Mouse (Mus musculus): ENCODE results near the gene Kat6b. TPM values are rescaled to one million over a fixed set of nuclear protein-coding genes. Genes with fewer than 3 reads are reported as not detected.

The Kat6b gene
- polyA plus RNA-seq, 1 experiment from 2014 or later, result 7.2 TPM

DNA sequence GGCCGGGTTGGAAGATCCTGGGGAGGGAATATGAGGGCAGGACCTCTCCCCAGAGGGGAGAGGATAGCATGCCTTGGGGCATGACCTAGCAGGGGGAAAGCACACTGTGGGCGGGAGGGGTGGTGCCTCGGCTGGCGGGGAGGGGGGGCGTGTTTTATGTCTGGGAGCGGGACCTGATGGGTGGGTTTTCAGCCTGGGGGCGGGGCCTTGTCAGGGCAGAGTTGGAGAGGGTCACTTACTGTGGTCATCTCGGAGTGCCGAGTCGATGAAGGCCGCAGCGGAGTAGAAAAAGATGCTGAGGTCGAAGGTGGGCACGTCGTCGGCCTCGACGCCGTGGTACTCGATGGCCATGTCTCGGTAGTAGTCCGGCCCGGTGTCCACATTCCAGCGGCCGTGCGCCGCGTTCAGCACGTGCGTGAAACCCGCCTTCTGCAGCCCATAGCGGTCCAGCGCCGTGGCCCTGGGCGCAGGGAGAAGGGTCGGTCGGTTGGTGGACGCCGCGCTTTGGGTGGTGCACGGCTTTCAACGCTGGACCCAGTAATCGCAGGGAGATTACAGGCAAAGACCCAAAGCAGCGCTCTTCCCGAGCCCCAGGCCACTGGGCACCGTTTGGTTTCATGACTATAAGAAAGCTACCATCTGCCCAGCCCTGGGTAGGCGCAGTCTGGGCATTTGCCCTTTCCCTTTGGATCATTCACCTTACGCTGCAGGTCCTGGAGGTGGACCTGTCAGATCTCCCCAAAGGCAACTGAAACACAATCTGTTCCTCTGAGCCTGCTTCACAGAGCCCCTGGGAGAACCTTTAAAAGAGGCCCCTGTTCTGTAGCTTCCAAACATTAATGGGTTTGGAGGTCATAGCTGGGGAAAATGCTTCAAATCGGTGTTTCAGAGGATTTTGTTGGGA, 205.4 kb downstream of the Kat6b start:
- 11% methylated on average over 49 of the region's 49 CpGs for WGBS
- DNase-seq (ENCODE audit: low spot score), result peak; percentile 48
- ATAC-seq (replicated peaks; ENCODE audit: low FRiP score, low read depth), result peak; percentile 35; the same call in 1 of the 2 replicates

DNA sequence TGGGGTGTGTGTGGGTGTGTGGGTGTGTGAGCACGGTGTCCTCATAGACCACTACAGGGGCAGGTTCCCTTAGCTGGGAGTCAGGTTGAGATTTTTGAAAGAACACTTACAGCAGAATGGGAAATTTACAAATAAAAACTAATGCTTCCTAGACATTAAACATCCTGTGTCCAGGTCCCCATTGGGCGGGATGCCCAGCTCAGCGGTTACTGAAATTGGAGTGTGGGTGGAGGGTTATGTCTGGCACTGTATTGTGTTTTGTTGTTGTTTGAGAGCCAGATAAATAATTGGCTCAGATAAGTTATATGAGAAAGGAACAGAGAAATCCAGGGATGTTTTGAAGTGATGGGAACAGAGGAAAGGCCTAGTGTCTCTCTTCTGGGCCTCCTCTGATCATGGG, 209.8 kb downstream of the Kat6b start:
- H3K9ac ChIP-seq (ENCODE audit: low read depth, low read length), result no peak overlapping the region
- peaks cover 6% of the 10 kb centered on the region; the same call in 1 of the 2 replicates for H3K4me1 ChIP-seq (replicated peaks; ENCODE audit: insufficient read depth, low read length)
- H3K27ac ChIP-seq, result no peak overlapping the region
- no peaks in the 10 kb centered on the region for H3K9me3 ChIP-seq (replicated peaks; ENCODE audit: low read length)
- DNase-seq (ENCODE audit: low spot score), result no peak
- 69% methylated on average over 3 of the region's 3 CpGs for WGBS
- no peak overlapping the region for H3K4me3 ChIP-seq (replicated peaks; ENCODE audit: low read depth, low read length)
- no peak for TF ChIP-seq CTCF (IDR thresholded peaks at IDR 0.05; ENCODE audit: low read depth)
- H3K4me2 ChIP-seq (ENCODE audit: low read length), result no peak overlapping the region
- ATAC-seq (replicated peaks; ENCODE audit: low FRiP score, low read depth), result no peak
- H3K36me3 ChIP-seq (ENCODE audit: insufficient read depth, low read length), result no peaks in the 10 kb centered on the region
- 0 out of 2 replicates have a peak, but pooled peaks cover 3% of the 10 kb centered on the region for H3K27me3 ChIP-seq (ENCODE audit: insufficient read depth, low read length)

More for the DNA sequence above, 205.4 kb downstream of the Kat6b start:
- Histone ChIP-seq H3K36me3 (ENCODE audit: insufficient read depth, low read length) (no peaks in the 10 kb centered on the region), H3K9ac (ENCODE audit: low read depth, low read length) (0 out of 2 replicates have a peak overlapping the region, but pooled peaks have one; percentile 37), H3K4me1 (replicated peaks; ENCODE audit: insufficient read depth, low read length) (peaks cover 11% of the 10 kb centered on the region), H3K9me3 (replicated peaks; ENCODE audit: low read length) (no peaks in the 10 kb centered on the region), H3K27ac (no peak overlapping the region), H3K4me3 (replicated peaks; ENCODE audit: low read depth, low read length) (peak overlapping the region; percentile 29), H3K27me3 (ENCODE audit: insufficient read depth, low read length) (0 out of 2 replicates have a peak, but pooled peaks cover 3% of the 10 kb centered on the region), H3K4me2 (ENCODE audit: low read length) (peak overlapping the region; percentile 52)
- TF ChIP-seq CTCF (IDR thresholded peaks at IDR 0.05; ENCODE audit: low read depth), result no peak

DNA sequence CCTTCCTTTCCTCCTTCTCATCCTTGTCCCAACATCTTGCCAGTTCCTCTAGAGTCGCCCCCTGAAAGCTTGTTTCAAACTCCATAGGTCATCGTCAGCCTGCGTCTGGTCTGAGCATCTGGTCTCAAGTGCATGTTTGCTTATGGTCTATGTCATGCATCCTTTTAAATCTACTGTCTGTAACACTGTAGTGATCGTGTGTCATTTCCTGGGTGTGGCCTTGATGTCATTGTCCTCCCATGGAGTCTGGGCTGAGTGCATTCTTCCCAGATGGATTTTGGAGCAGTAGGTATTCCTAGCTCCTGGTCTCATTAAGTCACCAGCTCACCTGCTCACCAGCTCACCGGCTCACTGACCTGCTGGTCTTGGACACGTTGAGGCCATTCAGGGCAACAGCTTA, 213.8 kb downstream of the Kat6b start:
- Histone ChIP-seq H3K4me1 (replicated peaks; ENCODE audit: insufficient read depth, low read length) (no peaks in the 10 kb centered on the region), H3K27ac (no peak overlapping the region), H3K4me3 (replicated peaks; ENCODE audit: low read depth, low read length) (no peak overlapping the region), H3K36me3 (ENCODE audit: insufficient read depth, low read length) (no peaks in the 10 kb centered on the region), H3K27me3 (ENCODE audit: insufficient read depth, low read length) (no peaks in the 10 kb centered on the region), H3K9ac (ENCODE audit: low read depth, low read length) (no peak overlapping the region), H3K9me3 (replicated peaks; ENCODE audit: low read length) (no peaks in the 10 kb centered on the region), H3K4me2 (ENCODE audit: low read length) (no peak overlapping the region)
- no peak for TF ChIP-seq CTCF (IDR thresholded peaks at IDR 0.05; ENCODE audit: low read depth)
- no peak for DNase-seq (ENCODE audit: low spot score)
- ATAC-seq (replicated peaks; ENCODE audit: low FRiP score, low read depth), result no peak
- WGBS, result 62% methylated on average over 6 of the region's 6 CpGs

- Histone ChIP-seq H3K4me1 (replicated peaks; ENCODE audit: insufficient read depth, low read length) (no peaks in the 10 kb centered on the region), H3K4me2 (ENCODE audit: low read length) (no peak overlapping the region), H3K36me3 (ENCODE audit: insufficient read depth, low read length) (no peaks in the 10 kb centered on the region), H3K27me3 (ENCODE audit: insufficient read depth, low read length) (no peaks in the 10 kb centered on the region), H3K4me3 (replicated peaks; ENCODE audit: low read depth, low read length) (no peak overlapping the region), H3K9me3 (replicated peaks; ENCODE audit: low read length) (no peaks in the 10 kb centered on the region), H3K9ac (ENCODE audit: low read depth, low read length) (no peak overlapping the region), H3K27ac (no peak overlapping the region)
- WGBS, result 86% methylated on average over 7 of the region's 7 CpGs
- TF ChIP-seq CTCF (IDR thresholded peaks at IDR 0.05; ENCODE audit: low read depth), result no peak
- ATAC-seq (replicated peaks; ENCODE audit: low FRiP score, low read depth) (no peak), DNase-seq (ENCODE audit: low spot score) (no peak)
Measured at GRCm38 (mm10) chr14:21696186-21696830, 215.1 kb downstream of the Kat6b start.

GRCm38 (mm10) chr14:21702691-21703090, 221.5 kb downstream of the Kat6b start:
- Histone ChIP-seq H3K27ac (no peak overlapping the region), H3K9ac (ENCODE audit: low read depth, low read length) (no peak overlapping the region), H3K27me3 (ENCODE audit: insufficient read depth, low read length) (no peaks in the 10 kb centered on the region), H3K4me1 (replicated peaks; ENCODE audit: insufficient read depth, low read length) (0 out of 2 replicates have a peak, but pooled peaks cover 4% of the 10 kb centered on the region), H3K9me3 (replicated peaks; ENCODE audit: low read length) (no peaks in the 10 kb centered on the region), H3K36me3 (ENCODE audit: insufficient read depth, low read length) (no peaks in the 10 kb centered on the region), H3K4me2 (ENCODE audit: low read length) (no peak overlapping the region), H3K4me3 (replicated peaks; ENCODE audit: low read depth, low read length) (no peak overlapping the region)
- no peak for TF ChIP-seq CTCF (IDR thresholded peaks at IDR 0.05; ENCODE audit: low read depth)
- WGBS, result 79% methylated on average over 8 of the region's 8 CpGs
- ATAC-seq (replicated peaks; ENCODE audit: low FRiP score, low read depth) (no peak), DNase-seq (ENCODE audit: low spot score) (no peak)

GRCm38 (mm10) chr14:21703255-21703654, 222.0 kb downstream of the Kat6b start:
- no peaks in the 10 kb centered on the region for H3K27me3 ChIP-seq (ENCODE audit: insufficient read depth, low read length)
- H3K4me2 ChIP-seq (ENCODE audit: low read length), result no peak overlapping the region
- H3K4me3 ChIP-seq (replicated peaks; ENCODE audit: low read depth, low read length), result no peak overlapping the region
- H3K4me1 ChIP-seq (replicated peaks; ENCODE audit: insufficient read depth, low read length), result 0 out of 2 replicates have a peak, but pooled peaks cover 4% of the 10 kb centered on the region
- no peak overlapping the region for H3K27ac ChIP-seq
- ATAC-seq (replicated peaks; ENCODE audit: low FRiP score, low read depth), result no peak
- no peak overlapping the region for H3K9ac ChIP-seq (ENCODE audit: low read depth, low read length)
- no peak for TF ChIP-seq CTCF (IDR thresholded peaks at IDR 0.05; ENCODE audit: low read depth)
- WGBS, result 10% methylated on average over 5 of the region's 5 CpGs
- peak; percentile 70 for DNase-seq (ENCODE audit: low spot score)
- H3K36me3 ChIP-seq (ENCODE audit: insufficient read depth, low read length), result no peaks in the 10 kb centered on the region
- H3K9me3 ChIP-seq (replicated peaks; ENCODE audit: low read length), result no peaks in the 10 kb centered on the region

Data from kidney, postnatal 0 days (tissue).